Mouse (Mus musculus) hindbrain, embryonic 15.5 days (tissue): Measurements from ENCODE around the gene Hdac5. TPM values are rescaled to one million over a fixed set of nuclear protein-coding genes. Genes with fewer than 3 reads are reported as not detected.

ENCODE experiments used
- ATAC-seq: fragments of 200-750 bp; cut with Nextera tagmentation; 2 replicates; pipeline ENCODE4 v1.8.0; 2017; ENCODE audit warnings: low read depth, moderate number of reproducible peaks, moderate TSS enrichment; ENCODE audit not compliant: low FRiP score
- H3K27ac ChIP-seq: fragments of 300-500 bp; sonication (generic); replicated peaks from 2 replicates; pipeline ENCODE4 v1.5.1; 2015; ENCODE audit warnings: mild to moderate bottlenecking, inconsistent platforms
- H3K27me3 ChIP-seq: fragments of 300-500 bp; sonication (generic); 2 replicates; pipeline ENCODE4 v1.6.1; 2015; ENCODE audit warnings: control low read depth, inconsistent platforms
- H3K36me3 ChIP-seq: fragments of 300-500 bp; sonication (generic); 2 replicates; pipeline ENCODE4 v1.6.1; 2015; ENCODE audit warnings: control low read depth, inconsistent platforms
- H3K4me1 ChIP-seq: fragments of 300-500 bp; sonication (generic); replicated peaks from 2 replicates; pipeline ENCODE4 v1.6.1; 2015; ENCODE audit warnings: control low read depth, inconsistent platforms
- H3K4me2 ChIP-seq: fragments of 300-500 bp; sonication (generic); 2 replicates; pipeline ENCODE4 v1.6.1; 2015; ENCODE audit warnings: moderate library complexity, mild to moderate bottlenecking, inconsistent platforms
- H3K4me3 ChIP-seq: fragments of 300-500 bp; sonication (generic); 2 replicates; pipeline ENCODE4 v1.5.1; 2015; ENCODE audit warnings: mild to moderate bottlenecking, inconsistent platforms
- H3K9ac ChIP-seq: fragments of 300-500 bp; sonication (generic); 2 replicates; pipeline ENCODE4 v1.6.1; 2015; ENCODE audit warnings: inconsistent platforms
- H3K9me3 ChIP-seq: fragments of 300-500 bp; sonication (generic); 2 replicates; pipeline ENCODE4 v1.6.1; 2016; ENCODE audit warnings: control low read depth, inconsistent platforms
- WGBS: fragments of 180-500 bp; shearing (Covaris S2); methylation state at CpG from one replicate; pipeline ENCODE4 v1.1.7; 2015; 5-methylcytosine and 5-hydroxymethylcytosine counted together
- polyA plus RNA-seq: library from polyadenylated mRNA; unstranded; fragments of >200 nt; fragmentation: Nextera tagmentation; extraction: Ambion mirVana; gene quantifications from 2 replicates; pipeline ENCODE4 v1.2.1, GENCODE M21; 2015

The Hdac5 gene
- 82.7 and 84.9 TPM in 2 replicates for polyA plus RNA-seq

DNA sequence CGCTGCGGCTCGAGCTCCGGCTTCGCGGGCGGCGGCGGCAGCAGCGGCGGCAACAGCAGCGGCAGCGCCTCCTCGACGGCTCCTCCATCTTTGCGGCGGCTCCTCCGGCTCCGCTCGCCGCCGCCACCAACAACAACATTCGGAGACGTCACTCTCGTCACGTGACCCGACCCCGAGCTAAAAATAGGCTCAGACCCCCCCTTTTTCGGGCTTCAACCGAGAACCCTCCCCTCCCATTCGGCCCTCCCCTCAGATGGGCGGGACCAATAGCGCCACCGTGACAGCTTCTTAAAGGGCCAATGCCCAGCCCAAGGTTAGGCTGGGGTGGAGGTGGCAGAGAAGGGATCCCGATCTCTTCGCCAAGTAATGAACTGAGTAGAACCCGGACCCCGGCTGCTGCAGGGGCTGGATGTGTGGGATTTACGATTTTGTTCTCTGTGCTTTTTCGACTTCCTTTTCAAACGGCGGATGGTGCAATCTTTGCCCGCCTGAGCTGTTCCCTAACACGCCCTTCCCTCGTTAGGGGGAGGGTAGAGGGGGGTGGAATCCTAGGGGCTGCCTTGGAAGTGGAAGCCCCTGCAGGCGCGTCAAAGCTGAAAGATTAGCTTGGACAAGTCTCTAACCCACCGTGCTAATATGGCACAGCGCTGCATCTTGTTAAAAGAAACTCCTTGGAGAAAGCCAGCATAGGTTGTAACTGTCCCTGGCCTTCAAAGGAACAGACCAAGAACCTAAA, at the start of gene Hdac5:
TSS of gene Hdac5 (minus strand) at position 161 of the 736 bp plus-strand sequence.
- H3K27ac ChIP-seq: peak within 1 kb of the TSS; percentile 93

DNA sequence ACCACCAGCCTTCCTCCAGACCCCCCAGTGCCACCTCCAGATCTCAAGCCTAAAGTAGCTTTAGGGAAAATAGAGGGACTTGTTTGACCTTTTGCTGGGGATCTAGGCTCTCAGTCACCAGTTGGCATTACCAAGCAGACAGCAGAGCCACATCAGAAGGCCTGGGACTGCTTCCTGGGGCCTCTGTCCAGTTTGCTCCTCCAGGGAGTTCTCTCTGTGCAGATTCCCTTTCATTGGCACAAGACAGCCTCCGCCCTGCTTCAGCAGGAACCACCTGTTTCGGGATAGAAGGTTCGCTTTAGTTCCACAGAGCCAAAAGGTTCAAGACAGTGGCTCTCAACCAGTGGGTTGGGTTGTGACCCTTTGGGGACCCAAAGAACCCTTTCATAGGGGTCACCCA, 49.6 kb upstream of the Hdac5 start:
- H3K4me2 ChIP-seq: no peak overlapping the region
- no peak for ATAC-seq
- 0 out of 2 replicates have a peak, but pooled peaks cover 10% of the 10 kb centered on the region for H3K27me3 ChIP-seq
- H3K4me3 ChIP-seq: no peak overlapping the region
- WGBS: 92% methylated on average over 3 of the region's 3 CpGs
- H3K9ac ChIP-seq: no peak overlapping the region
- H3K27ac ChIP-seq: no peak overlapping the region
- H3K4me1 ChIP-seq: peaks cover 10% of the 10 kb centered on the region
- H3K9me3 ChIP-seq: no peaks in the 10 kb centered on the region
- no peaks in the 10 kb centered on the region for H3K36me3 ChIP-seq

More for the DNA sequence above, at the start of gene Hdac5:
- 0% methylated on average over 40 of the region's 49 CpGs for WGBS
- Histone ChIP-seq H3K27me3 (no peaks in the 10 kb centered on the region), H3K36me3 (no peaks in the 10 kb centered on the region), H3K4me1 (peaks cover 49% of the 10 kb centered on the region), H3K4me3 (peak within 1 kb of the TSS; percentile 81), H3K9ac (peak within 1 kb of the TSS; percentile 92), H3K4me2 (peak within 1 kb of the TSS; percentile 70), H3K9me3 (no peaks in the 10 kb centered on the region)
- peak; percentile 92 for ATAC-seq

DNA sequence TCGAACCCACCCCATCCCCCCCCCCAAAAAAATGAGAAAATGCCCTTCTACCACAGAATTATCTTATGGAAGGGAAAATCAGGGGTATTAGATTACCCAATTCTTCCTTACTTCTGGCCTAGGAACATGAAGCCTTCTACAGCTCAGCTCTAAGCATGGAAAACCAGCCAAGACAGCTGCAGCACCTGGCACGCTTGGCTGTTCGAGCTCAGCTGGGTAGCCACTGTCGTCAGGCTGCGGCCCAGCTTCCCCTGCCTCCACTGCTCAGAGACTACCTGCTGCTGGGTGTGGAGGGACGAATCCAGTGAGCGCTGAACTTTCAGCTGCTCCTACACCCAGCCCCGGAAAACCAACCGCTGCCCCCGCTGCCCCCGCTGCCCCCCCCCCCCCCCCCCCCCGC, 47.8 kb upstream of the Hdac5 start:
- Histone ChIP-seq H3K27ac (no peak overlapping the region), H3K4me3 (no peak overlapping the region), H3K9me3 (no peaks in the 10 kb centered on the region), H3K9ac (no peak overlapping the region), H3K4me2 (no peak overlapping the region), H3K36me3 (no peaks in the 10 kb centered on the region), H3K4me1 (peaks cover 10% of the 10 kb centered on the region), H3K27me3 (0 out of 2 replicates have a peak, but pooled peaks cover 10% of the 10 kb centered on the region)
- ATAC-seq: no peak
- 59% methylated on average over 8 of the region's 12 CpGs for WGBS

DNA sequence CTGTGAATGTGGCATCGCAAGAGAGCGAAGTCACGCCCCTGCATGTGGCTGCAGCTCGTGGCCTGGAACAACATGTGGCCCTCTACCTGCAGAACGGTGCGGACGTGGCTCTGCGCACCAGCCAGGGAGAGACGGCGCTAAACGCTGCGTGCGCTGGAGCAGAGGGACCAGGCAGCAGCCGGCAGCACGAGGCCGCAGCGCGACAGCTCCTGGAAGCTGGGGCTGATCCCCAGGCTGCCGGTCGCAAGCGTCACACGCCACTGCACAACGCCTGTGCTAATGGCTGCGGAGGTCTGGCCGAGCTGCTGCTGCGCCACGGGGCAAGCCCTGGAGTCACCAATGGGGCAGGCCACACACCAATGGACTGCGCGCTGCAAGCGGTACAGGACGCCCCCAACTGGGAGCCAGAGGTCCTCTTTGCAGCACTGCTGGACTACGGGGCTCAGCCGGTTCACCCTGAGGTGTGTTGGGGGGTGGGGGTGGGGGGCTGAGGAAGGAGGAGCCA, 46.5 kb upstream of the Hdac5 start:
- Histone ChIP-seq H3K36me3 (no peaks in the 10 kb centered on the region), H3K9me3 (no peaks in the 10 kb centered on the region), H3K9ac (peak overlapping the region; percentile 45), H3K27me3 (0 out of 2 replicates have a peak, but pooled peaks cover 10% of the 10 kb centered on the region), H3K27ac (peak overlapping the region; percentile 36; the same call in 1 of the 2 replicates), H3K4me1 (peaks cover 10% of the 10 kb centered on the region), H3K4me3 (peak overlapping the region; percentile 40), H3K4me2 (peak overlapping the region; percentile 93)
- peak; percentile 84 for ATAC-seq
- 2% methylated on average over 33 of the region's 33 CpGs for WGBS

DNA sequence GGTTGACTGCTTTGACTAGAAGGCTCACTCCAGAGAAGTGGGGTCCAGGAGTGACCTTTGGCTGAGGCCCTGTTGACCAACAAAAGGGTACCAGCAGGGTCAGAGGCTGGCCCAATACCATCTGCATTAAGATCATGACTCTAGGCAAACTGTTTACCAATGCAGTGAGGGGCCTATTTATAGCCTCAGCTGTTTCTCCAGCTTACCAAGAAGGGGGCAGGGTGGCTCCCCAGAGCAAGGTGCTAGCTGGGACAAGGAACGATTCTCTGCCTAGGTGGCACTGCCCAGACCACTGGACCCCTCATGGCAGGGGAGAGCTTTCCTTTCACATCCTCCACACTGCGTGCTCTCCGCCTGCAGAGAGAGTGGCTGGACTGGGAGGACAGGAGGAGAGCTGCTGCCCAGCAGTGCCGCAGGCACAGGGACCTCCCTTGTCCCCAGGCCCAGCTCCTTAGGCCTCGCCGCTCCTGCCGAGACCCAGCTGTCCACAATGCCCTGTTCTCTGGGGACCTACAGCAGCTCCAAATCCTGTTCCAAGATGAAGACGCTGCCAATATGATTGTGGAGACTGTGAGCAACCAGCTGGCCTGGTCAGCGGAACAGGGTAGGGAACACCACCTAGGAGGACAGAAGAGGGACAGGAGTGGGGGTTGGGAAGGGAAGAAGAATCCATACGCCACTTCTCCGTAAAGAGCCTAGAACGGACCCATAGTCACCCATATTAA, 38.7 kb upstream of the Hdac5 start, which contains the start of gene Asb16:
TSS of gene Asb16 (plus strand) at position 224 of the 725 bp plus-strand sequence.
- Histone ChIP-seq H3K36me3 (no peaks in the 10 kb centered on the region), H3K4me2 (no peak within 1 kb of the TSS), H3K27me3 (no peaks in the 10 kb centered on the region), H3K9ac (no peak within 1 kb of the TSS), H3K27ac (no peak within 1 kb of the TSS), H3K4me1 (peaks cover 8% of the 10 kb centered on the region), H3K9me3 (no peaks in the 10 kb centered on the region), H3K4me3 (no peak within 1 kb of the TSS)
- no peak for ATAC-seq
- WGBS: 84% methylated on average over 12 of the region's 12 CpGs

DNA sequence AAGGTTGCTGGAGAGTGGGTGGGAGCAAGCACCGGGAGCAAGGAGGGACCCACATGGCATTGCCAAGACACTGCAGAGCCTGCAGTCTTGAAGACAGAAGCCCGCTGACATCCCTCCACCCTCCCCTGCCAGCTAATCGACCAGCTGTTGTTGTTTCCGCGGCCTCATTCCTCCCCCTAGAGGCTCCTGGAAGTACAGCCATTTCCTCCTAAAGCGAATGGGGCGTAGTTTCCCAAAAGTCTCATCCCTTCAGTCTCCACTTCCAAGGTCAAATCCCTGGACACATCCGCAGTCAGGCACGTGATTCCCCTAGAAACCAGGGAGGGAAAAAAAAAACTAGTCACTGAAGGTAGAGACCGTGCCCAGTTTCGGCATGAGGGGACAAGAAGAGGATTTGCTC, 37.5 kb upstream of the Hdac5 start:
- no peak overlapping the region for H3K4me3 ChIP-seq
- WGBS: 5% methylated on average over 11 of the region's 11 CpGs
- peak; percentile 67; the same call in 1 of the 2 replicates for ATAC-seq
- no peaks in the 10 kb centered on the region for H3K27me3 ChIP-seq
- peaks cover 8% of the 10 kb centered on the region for H3K4me1 ChIP-seq
- H3K9ac ChIP-seq: no peak overlapping the region
- H3K4me2 ChIP-seq: no peak overlapping the region
- no peaks in the 10 kb centered on the region for H3K9me3 ChIP-seq
- no peaks in the 10 kb centered on the region for H3K36me3 ChIP-seq
- H3K27ac ChIP-seq: no peak overlapping the region

DNA sequence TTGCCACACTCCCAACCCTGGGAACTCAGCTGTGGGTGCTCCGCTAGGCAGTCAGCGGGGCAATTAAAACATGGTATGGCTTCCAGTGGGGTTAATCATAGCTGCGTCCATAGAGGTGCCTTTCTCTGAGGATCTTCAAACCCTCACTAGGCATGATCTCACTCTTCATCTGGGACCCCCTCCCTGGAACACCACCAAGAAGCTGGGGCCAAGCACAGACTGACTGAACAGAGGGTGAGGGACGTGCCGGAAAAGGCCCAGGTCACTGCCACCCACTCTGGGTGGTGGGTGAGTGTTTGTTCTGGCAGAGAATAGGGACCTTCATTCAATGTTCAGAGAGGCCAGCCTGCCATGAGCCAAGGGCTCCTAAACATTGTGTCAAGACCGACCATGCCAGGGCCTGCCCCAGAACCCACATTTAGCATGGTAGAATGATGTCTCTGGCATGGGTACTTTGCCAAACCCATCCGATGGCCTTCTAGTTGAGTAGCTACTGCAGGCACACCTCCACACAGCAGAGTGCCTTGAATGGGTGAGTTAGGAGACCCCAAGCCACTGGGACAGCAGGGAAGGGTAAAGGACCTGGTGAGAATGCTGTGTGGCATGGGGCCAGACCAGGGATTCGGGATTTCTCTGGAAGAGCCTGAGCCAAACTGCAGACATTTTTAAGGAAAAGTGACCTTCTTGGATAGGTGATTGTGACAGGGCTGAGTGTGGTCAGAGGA, 36.8 kb upstream of the Hdac5 start:
- H3K36me3 ChIP-seq: no peaks in the 10 kb centered on the region
- no peak overlapping the region for H3K9ac ChIP-seq
- no peaks in the 10 kb centered on the region for H3K27me3 ChIP-seq
- H3K4me3 ChIP-seq: no peak overlapping the region
- WGBS: 89% methylated on average over 8 of the region's 8 CpGs
- no peak overlapping the region for H3K4me2 ChIP-seq
- no peak overlapping the region for H3K27ac ChIP-seq
- H3K9me3 ChIP-seq: no peaks in the 10 kb centered on the region
- ATAC-seq: peak; percentile 32; the same call in 1 of the 2 replicates
- peaks cover 8% of the 10 kb centered on the region for H3K4me1 ChIP-seq

DNA sequence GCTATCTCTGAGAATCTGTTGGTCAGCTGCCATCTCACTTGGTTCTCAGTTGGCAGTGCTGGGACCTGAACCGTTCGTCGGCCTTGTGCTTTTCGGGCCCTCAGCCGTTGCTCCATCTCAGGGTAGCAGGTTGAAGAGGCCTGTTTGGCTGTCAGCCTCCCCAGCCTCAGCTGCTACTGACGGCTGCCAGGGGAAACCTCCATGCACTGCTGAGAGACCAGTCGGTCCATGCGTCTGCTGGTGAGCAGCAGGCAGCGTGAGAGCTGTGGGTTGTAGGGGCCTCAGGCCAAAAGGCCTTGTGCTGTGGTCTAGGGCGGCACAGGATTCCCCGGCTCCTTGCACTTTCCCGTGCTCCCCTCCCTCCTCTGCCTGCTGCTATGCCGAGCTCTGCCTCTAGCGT, 35.9 kb upstream of the Hdac5 start:
- Histone ChIP-seq H3K9ac (no peak overlapping the region), H3K4me3 (no peak overlapping the region), H3K9me3 (no peaks in the 10 kb centered on the region), H3K4me2 (no peak overlapping the region), H3K4me1 (peaks cover 8% of the 10 kb centered on the region), H3K27me3 (no peaks in the 10 kb centered on the region), H3K27ac (no peak overlapping the region), H3K36me3 (no peaks in the 10 kb centered on the region)
- WGBS: 60% methylated on average over 14 of the region's 14 CpGs
- no peak for ATAC-seq

DNA sequence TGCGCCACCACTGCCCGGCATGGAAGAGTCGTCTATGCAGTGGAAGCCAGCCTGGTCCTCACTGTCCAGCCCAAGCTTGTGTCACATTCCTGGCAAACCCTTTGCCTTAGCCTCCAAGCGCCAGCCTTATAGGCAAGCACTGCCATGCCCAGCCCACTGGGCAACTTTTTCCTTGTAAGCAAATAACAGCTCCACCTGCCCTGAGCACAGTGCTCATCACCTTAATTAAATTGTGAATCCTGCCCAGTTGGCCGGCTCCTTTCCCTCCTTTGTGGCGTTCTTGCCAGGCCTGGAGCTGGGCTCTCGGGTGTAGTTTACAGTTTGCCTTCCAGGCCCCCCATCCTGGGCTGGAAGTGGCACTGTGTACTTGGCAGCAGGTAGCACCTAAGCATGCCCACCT, 33.2 kb upstream of the Hdac5 start:
- 86% methylated on average over 7 of the region's 7 CpGs for WGBS
- peaks cover 8% of the 10 kb centered on the region for H3K4me1 ChIP-seq
- no peak overlapping the region for H3K27ac ChIP-seq
- ATAC-seq: no peak
- no peaks in the 10 kb centered on the region for H3K9me3 ChIP-seq
- H3K36me3 ChIP-seq: no peaks in the 10 kb centered on the region
- no peak overlapping the region for H3K4me3 ChIP-seq
- no peak overlapping the region for H3K4me2 ChIP-seq
- no peak overlapping the region for H3K9ac ChIP-seq
- no peaks in the 10 kb centered on the region for H3K27me3 ChIP-seq

DNA sequence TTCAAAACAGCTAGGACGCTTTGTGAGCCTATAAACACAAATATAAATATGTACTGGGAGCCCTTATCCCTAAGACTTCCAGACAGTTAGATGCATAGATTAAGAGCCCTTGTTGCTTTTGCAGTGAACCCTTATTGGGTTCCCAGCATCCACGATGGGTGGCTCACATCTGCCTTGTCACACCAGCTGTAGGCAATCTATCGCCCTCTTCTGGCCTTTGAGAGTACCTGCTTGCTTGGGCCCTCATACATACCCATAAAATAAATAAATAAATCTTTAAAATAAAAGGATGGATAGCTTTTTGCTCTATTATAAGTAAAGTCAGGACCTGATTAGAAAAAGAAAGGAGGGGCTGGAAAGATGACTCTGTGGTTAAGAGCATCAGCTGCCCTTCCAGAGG, 28.6 kb upstream of the Hdac5 start:
- H3K36me3 ChIP-seq: no peaks in the 10 kb centered on the region
- no peaks in the 10 kb centered on the region for H3K27me3 ChIP-seq
- H3K27ac ChIP-seq: no peak overlapping the region
- no peak overlapping the region for H3K4me3 ChIP-seq
- no peaks in the 10 kb centered on the region for H3K4me1 ChIP-seq
- no peak for ATAC-seq
- no peak overlapping the region for H3K9ac ChIP-seq
- no peaks in the 10 kb centered on the region for H3K9me3 ChIP-seq
- no peak overlapping the region for H3K4me2 ChIP-seq
- WGBS: 87% methylated on average over 3 of the region's 3 CpGs

DNA sequence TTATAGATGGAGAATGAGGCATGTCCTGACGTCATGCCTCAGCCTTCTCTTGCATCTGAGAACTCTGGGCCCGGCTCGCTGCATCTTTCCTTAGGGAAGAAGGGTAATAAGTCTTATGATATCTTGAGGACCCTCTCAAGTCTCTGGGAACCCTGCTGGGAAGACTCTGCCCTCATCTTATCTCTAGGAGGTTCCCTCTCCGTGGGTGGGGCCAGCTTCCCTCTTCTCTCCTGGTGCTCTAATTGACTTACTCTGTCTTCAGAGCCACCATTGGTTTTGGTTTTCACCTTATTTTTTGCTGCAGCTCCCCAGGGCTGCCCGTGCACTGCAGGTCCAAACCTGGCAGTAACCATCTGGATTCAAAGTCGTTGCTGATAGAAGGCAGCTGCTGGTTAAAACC, 28.1 kb upstream of the Hdac5 start:
- Histone ChIP-seq H3K4me3 (no peak overlapping the region), H3K36me3 (no peaks in the 10 kb centered on the region), H3K4me1 (no peaks in the 10 kb centered on the region), H3K27ac (no peak overlapping the region), H3K27me3 (no peaks in the 10 kb centered on the region), H3K9me3 (no peaks in the 10 kb centered on the region), H3K9ac (no peak overlapping the region), H3K4me2 (no peak overlapping the region)
- no peak for ATAC-seq
- WGBS: 85% methylated on average over 6 of the region's 6 CpGs
